Mouse (Mus musculus) kidney, adult 2 months (tissue): ENCODE measurements at regions not wholly inside any gene's neighbourhood (a gene's known extent, or its start where the extent isn't known, plus 50 kb on each side); places are given as distances from the start of the nearest gene placed in this dataset.

ENCODE experiments used
- DNase-seq: peaks from one replicate; pipeline ENCODE4 v3.0.0; 2021
- H3K27ac ChIP-seq: fragments of 200-500 bp; 2 replicates; pipeline ENCODE4 v1.5.1; 2012; ENCODE audit warnings: low read depth, low read length, control low read depth, inconsistent platforms; ENCODE audit not compliant: insufficient read depth
- H3K27me3 ChIP-seq: fragments of 200-500 bp; replicated peaks from 2 replicates; pipeline ENCODE4 v1.6.1; 2012; ENCODE audit warnings: mild to moderate bottlenecking, moderate library complexity, low read length, inconsistent platforms; ENCODE audit not compliant: control insufficient read depth, insufficient read depth
- H3K36me3 ChIP-seq: fragments of 200-500 bp; 2 replicates; pipeline ENCODE4 v1.6.1; 2012; ENCODE audit warnings: mild to moderate bottlenecking, moderate library complexity, low read length, inconsistent platforms; ENCODE audit not compliant: control insufficient read depth, insufficient read depth
- H3K4me1 ChIP-seq: fragments of 200-500 bp; 2 replicates; pipeline ENCODE4 v1.6.1; 2011; ENCODE audit warnings: low read length; ENCODE audit not compliant: control insufficient read depth, insufficient read depth
- H3K4me3 ChIP-seq: fragments of 200-500 bp; 2 replicates; pipeline ENCODE4 v1.5.1; 2011; ENCODE audit warnings: mild to moderate bottlenecking, low read depth, low read length, control low read depth; ENCODE audit not compliant: insufficient read depth
- CTCF ChIP-seq: fragments of 200-500 bp; conservative IDR thresholded peaks from 2 replicates; pipeline ENCODE4 v1.5.1; 2011; ENCODE audit warnings: low read depth, mild to moderate bottlenecking, control low read depth, low read length, moderate library complexity, mixed read lengths; ENCODE audit not compliant: insufficient read depth, insufficient read length
- POLR2A ChIP-seq: fragments of 200-500 bp; IDR thresholded peaks from one replicate; pipeline ENCODE4 v1.6.1; 2011; ENCODE audit warnings: low read depth, low read length, control low read depth
- WGBS: fragments of 180-500 bp; shearing (Covaris S2); methylation state at CpG from one replicate; pipeline ENCODE4 v1.1.7; 2018; 5-methylcytosine and 5-hydroxymethylcytosine counted together

DNA sequence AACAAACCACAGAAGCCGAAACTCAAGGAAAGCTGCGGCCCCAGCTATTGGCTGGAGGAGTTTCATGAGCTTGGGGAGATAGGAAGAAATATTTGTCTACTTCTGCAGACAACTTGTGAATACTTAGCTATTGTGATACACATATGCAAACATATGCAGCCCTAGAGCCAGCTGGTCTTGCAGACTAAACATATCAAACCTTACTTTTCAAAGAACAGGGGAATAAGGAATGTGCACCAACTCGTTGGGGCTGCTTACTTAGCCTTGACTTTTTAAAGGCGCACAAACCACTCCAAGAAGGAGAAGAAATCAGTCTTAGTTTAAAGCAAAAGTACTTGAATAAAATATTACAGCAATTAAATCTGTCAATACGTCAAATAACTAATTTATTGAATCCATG lies 106.8 kb upstream of the Lpar1 start:
- H3K4me3 ChIP-seq, result no peak overlapping the region
- no peaks in the 10 kb centered on the region for H3K27me3 ChIP-seq
- DNase-seq, result no peak
- H3K36me3 ChIP-seq, result no peaks in the 10 kb centered on the region
- TF ChIP-seq CTCF (no peak), POLR2A (no peak)
- H3K4me1 ChIP-seq, result no peaks in the 10 kb centered on the region
- 68% methylated on average over 5 of the region's 5 CpGs for WGBS
- no peak overlapping the region for H3K27ac ChIP-seq

DNA sequence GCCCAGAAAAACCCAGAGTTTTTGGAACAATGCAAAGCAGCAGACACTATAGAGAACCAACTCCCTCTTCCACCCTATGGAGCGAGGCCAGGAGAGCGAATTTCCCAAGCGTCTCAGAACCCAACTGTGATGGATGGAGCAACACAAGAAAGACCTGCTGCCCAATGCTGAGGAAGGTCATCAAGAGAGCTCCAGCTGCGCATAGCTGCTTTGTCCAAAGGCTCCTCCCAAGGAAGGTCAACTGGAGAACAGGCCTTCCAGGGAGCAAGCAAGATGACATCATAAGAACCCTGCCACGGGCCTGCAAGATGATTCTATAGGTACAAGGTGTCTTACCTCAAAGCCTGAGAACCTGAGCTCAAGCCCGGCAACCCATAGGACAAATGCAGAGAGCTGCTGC lies 104.5 kb upstream of the Lpar1 start:
- TF ChIP-seq CTCF, result no peak
- no peak for TF ChIP-seq POLR2A
- Histone ChIP-seq H3K27ac (no peak overlapping the region), H3K4me3 (no peak overlapping the region), H3K27me3 (no peaks in the 10 kb centered on the region), H3K36me3 (no peaks in the 10 kb centered on the region), H3K4me1 (no peaks in the 10 kb centered on the region)
- DNase-seq, result no peak
- WGBS, result 70% methylated on average over 6 of the region's 6 CpGs

DNA sequence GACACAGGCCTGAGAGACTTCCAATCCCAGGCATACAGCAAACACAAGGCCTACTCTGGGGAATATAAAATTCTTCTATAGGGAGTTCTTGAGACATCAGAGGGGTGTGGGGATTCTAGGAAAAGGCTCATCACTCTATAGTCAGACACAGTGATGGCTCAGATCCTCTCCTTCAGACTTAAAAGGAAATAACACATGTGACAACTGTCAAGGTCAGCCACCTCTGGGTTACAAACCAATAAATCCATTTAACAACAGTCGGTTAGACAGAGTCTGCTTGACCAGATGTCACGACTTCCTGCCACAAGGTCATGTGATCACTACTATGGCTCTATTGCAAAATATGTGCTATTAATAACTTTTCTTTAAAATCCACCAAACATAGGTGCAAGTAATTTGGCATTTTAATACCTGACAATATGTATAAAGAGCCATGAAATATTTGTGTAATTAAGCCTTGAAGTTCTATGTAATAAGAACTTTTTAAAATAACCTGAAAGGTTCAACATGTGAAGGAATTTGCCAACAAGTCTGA lies 94.1 kb upstream of the Lpar1 start:
- no peak overlapping the region for H3K4me3 ChIP-seq
- no peaks in the 10 kb centered on the region for H3K4me1 ChIP-seq
- no peaks in the 10 kb centered on the region for H3K36me3 ChIP-seq
- no peaks in the 10 kb centered on the region for H3K27me3 ChIP-seq
- H3K27ac ChIP-seq, result no peak overlapping the region
- WGBS, result 35% methylated on average over 2 of the region's 2 CpGs
- no peak for TF ChIP-seq CTCF
- no peak for TF ChIP-seq POLR2A
- peak; percentile 65 for DNase-seq

DNA sequence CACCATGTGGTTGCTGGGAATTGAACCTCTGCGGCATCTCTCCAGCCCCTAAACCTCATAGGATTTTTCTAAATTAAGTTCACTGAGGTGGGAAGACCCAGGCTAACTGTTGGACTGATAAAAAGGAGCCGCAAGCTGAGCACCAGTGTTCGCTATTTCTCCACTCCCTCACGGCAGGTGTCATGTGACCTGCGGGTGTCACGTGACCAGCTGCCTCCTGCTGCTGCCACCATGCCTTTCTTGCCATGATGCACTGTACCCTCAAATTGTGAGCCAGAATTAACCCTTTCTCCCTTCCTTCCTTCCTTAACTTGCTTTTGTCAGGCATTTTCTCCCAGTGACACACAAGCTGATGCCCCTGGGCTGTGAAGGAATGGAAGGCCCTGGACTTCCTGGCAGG lies 93.1 kb upstream of the Lpar1 start:
- no peak for DNase-seq
- Histone ChIP-seq H3K27ac (no peak overlapping the region), H3K36me3 (no peaks in the 10 kb centered on the region), H3K4me3 (no peak overlapping the region), H3K4me1 (no peaks in the 10 kb centered on the region), H3K27me3 (no peaks in the 10 kb centered on the region)
- 95% methylated on average over 6 of the region's 6 CpGs for WGBS
- TF ChIP-seq POLR2A (no peak), CTCF (no peak)

DNA sequence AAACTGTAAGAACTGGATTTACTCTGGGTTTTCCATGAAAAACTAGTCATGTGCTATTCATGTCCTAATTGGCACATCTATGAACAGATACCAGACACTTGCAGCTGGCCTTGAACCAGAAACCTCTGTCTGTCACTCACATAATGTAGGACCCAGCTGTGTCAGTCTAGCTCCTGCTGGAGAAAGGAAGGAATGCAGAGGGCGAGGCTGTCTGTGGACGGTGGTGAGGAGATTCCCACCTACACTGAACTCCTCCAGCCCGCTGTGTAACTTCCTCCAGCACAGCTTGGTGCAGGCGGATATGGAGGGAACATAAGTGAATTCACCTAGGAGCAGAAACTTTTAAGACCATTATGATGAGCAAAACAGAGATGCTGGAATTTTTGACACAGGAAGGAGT lies 89.7 kb upstream of the Lpar1 start:
- DNase-seq, result no peak
- no peaks in the 10 kb centered on the region for H3K4me1 ChIP-seq
- H3K36me3 ChIP-seq, result no peaks in the 10 kb centered on the region
- 56% methylated on average over 4 of the region's 4 CpGs for WGBS
- TF ChIP-seq POLR2A (no peak), CTCF (no peak)
- H3K27ac ChIP-seq, result no peak overlapping the region
- H3K27me3 ChIP-seq, result no peaks in the 10 kb centered on the region
- no peak overlapping the region for H3K4me3 ChIP-seq

DNA sequence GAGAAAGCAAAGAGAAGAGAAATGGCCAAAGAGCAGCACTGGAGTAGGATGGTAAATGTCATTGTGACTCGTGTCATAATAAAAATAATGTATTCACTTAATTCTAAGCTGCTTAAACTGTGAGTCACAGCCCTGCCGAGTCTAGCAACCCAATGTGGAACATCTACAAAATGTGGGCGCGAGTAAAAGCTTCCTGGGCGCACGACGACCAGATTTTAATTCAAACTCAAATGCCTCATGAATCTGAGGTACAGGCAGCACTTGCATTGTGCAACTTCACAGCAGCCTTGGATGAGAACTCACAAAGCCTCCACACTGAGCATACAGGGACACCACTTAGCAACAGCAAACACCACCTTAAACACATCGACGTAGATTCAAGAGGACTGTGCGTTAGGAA lies 88.5 kb upstream of the Lpar1 start:
- no peak for DNase-seq
- H3K4me3 ChIP-seq, result no peak overlapping the region
- 91% methylated on average over 10 of the region's 10 CpGs for WGBS
- no peaks in the 10 kb centered on the region for H3K4me1 ChIP-seq
- H3K27ac ChIP-seq, result no peak overlapping the region
- no peaks in the 10 kb centered on the region for H3K36me3 ChIP-seq
- TF ChIP-seq CTCF (no peak), POLR2A (no peak)
- no peaks in the 10 kb centered on the region for H3K27me3 ChIP-seq

DNA sequence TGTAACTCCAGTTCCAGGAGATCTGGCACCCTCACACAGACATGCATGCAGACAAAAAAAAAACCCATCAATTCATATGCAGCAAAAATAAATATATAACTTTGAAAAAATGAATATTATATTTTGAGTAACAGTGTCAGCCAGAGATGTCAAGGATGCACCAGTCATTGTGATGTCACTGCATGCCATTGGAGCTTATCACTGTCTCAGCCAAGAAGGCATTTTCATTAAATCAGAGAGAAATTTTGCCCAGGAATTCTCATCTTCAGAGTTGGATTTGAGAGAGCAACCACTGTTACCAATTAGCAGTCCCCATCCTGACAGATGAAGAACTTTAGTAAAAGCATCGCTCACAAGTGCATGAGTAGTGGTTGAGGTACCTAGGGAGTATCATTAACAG lies 79.0 kb upstream of the Lpar1 start:
- TF ChIP-seq CTCF (no peak), POLR2A (no peak)
- no peaks in the 10 kb centered on the region for H3K36me3 ChIP-seq
- no peak overlapping the region for H3K4me3 ChIP-seq
- H3K4me1 ChIP-seq, result no peaks in the 10 kb centered on the region
- DNase-seq, result no peak
- 87% methylated on average over 1 of the region's 1 CpGs for WGBS
- no peak overlapping the region for H3K27ac ChIP-seq
- H3K27me3 ChIP-seq, result no peaks in the 10 kb centered on the region; the same call in 1 of the 2 replicates
